Mouse (Mus musculus): ENCODE data around the gene Bdnf. TPM values are rescaled to one million over a fixed set of nuclear protein-coding genes. Genes with fewer than 3 reads are reported as not detected.

Bdnf gene
- polyA plus RNA-seq, 1 experiment: 1.4 TPM

- no peak for DNase-seq
Observed at GRCm38 (mm10) chr2:109743208-109743960, 68.9 kb downstream of the Bdnf start.

GRCm38 (mm10) chr2:109746223-109746622 lies 71.7 kb downstream of the Bdnf start:
- Histone ChIP-seq H3K36me3 (ENCODE audit: control insufficient read depth, insufficient read depth, low read length) (no peaks in the 10 kb centered on the region), H3K27ac (ENCODE audit: insufficient read depth, low read depth, low read length) (no peak overlapping the region), H3K4me3 (ENCODE audit: insufficient read depth, low read depth, low read length) (no peak overlapping the region), H3K4me1 (ENCODE audit: control insufficient read depth, insufficient read depth, low read length) (no peaks in the 10 kb centered on the region), H3K27me3 (replicated peaks; ENCODE audit: control insufficient read depth, insufficient read depth, low read length) (no peaks in the 10 kb centered on the region)
- DNase-seq: no peak
- WGBS: 17% methylated on average over 1 of the region's 1 CpGs
- TF ChIP-seq POLR2A (IDR thresholded peaks at IDR 0.05; ENCODE audit: low read depth, low read length) (no peak), CTCF (conservative IDR thresholded peaks at IDR 0.05; ENCODE audit: insufficient read depth, insufficient read length, low read depth, low read length) (no peak)

More at GRCm38 (mm10) chr2:109743208-109743960, 68.9 kb downstream of the Bdnf start:
- H3K27me3 ChIP-seq (replicated peaks; ENCODE audit: control insufficient read depth, insufficient read depth, low read length): no peaks in the 10 kb centered on the region
- no peak overlapping the region for H3K4me3 ChIP-seq (ENCODE audit: insufficient read depth, low read depth, low read length)
- no peaks in the 10 kb centered on the region for H3K4me1 ChIP-seq (ENCODE audit: control insufficient read depth, insufficient read depth, low read length)
- WGBS: 64% methylated on average over 3 of the region's 3 CpGs
- no peak overlapping the region for H3K27ac ChIP-seq (ENCODE audit: insufficient read depth, low read depth, low read length)
- H3K36me3 ChIP-seq (ENCODE audit: control insufficient read depth, insufficient read depth, low read length): no peaks in the 10 kb centered on the region
- TF ChIP-seq CTCF (conservative IDR thresholded peaks at IDR 0.05; ENCODE audit: insufficient read depth, insufficient read length, low read depth, low read length): no peak
- no peak for TF ChIP-seq POLR2A (IDR thresholded peaks at IDR 0.05; ENCODE audit: low read depth, low read length)

GRCm38 (mm10) chr2:109748412-109748811 lies 73.9 kb downstream of the Bdnf start:
- no peaks in the 10 kb centered on the region for H3K27me3 ChIP-seq (replicated peaks; ENCODE audit: control insufficient read depth, insufficient read depth, low read length)
- no peak overlapping the region for H3K27ac ChIP-seq (ENCODE audit: insufficient read depth, low read depth, low read length)
- TF ChIP-seq POLR2A (IDR thresholded peaks at IDR 0.05; ENCODE audit: low read depth, low read length): no peak
- no peak for TF ChIP-seq CTCF (conservative IDR thresholded peaks at IDR 0.05; ENCODE audit: insufficient read depth, insufficient read length, low read depth, low read length)
- no peak for DNase-seq
- H3K4me1 ChIP-seq (ENCODE audit: control insufficient read depth, insufficient read depth, low read length): no peaks in the 10 kb centered on the region
- H3K4me3 ChIP-seq (ENCODE audit: insufficient read depth, low read depth, low read length): no peak overlapping the region
- H3K36me3 ChIP-seq (ENCODE audit: control insufficient read depth, insufficient read depth, low read length): no peaks in the 10 kb centered on the region

GRCm38 (mm10) chr2:109748815-109749214 lies 74.3 kb downstream of the Bdnf start:
- Histone ChIP-seq H3K4me1 (ENCODE audit: control insufficient read depth, insufficient read depth, low read length) (no peaks in the 10 kb centered on the region), H3K27me3 (replicated peaks; ENCODE audit: control insufficient read depth, insufficient read depth, low read length) (no peaks in the 10 kb centered on the region), H3K27ac (ENCODE audit: insufficient read depth, low read depth, low read length) (no peak overlapping the region), H3K4me3 (ENCODE audit: insufficient read depth, low read depth, low read length) (no peak overlapping the region), H3K36me3 (ENCODE audit: control insufficient read depth, insufficient read depth, low read length) (no peaks in the 10 kb centered on the region)
- no peak for DNase-seq
- 80% methylated on average over 4 of the region's 4 CpGs for WGBS
- TF ChIP-seq POLR2A (IDR thresholded peaks at IDR 0.05; ENCODE audit: low read depth, low read length): no peak
- TF ChIP-seq CTCF (conservative IDR thresholded peaks at IDR 0.05; ENCODE audit: insufficient read depth, insufficient read length, low read depth, low read length): no peak

GRCm38 (mm10) chr2:109749964-109750363 lies 75.5 kb downstream of the Bdnf start:
- H3K4me1 ChIP-seq (ENCODE audit: control insufficient read depth, insufficient read depth, low read length): no peaks in the 10 kb centered on the region
- no peak for DNase-seq
- H3K27me3 ChIP-seq (replicated peaks; ENCODE audit: control insufficient read depth, insufficient read depth, low read length): no peaks in the 10 kb centered on the region
- no peak overlapping the region for H3K27ac ChIP-seq (ENCODE audit: insufficient read depth, low read depth, low read length)
- TF ChIP-seq POLR2A (IDR thresholded peaks at IDR 0.05; ENCODE audit: low read depth, low read length): no peak
- no peak for TF ChIP-seq CTCF (conservative IDR thresholded peaks at IDR 0.05; ENCODE audit: insufficient read depth, insufficient read length, low read depth, low read length)
- H3K36me3 ChIP-seq (ENCODE audit: control insufficient read depth, insufficient read depth, low read length): no peaks in the 10 kb centered on the region
- H3K4me3 ChIP-seq (ENCODE audit: insufficient read depth, low read depth, low read length): no peak overlapping the region

- H3K27me3 ChIP-seq (replicated peaks; ENCODE audit: control insufficient read depth, insufficient read depth, low read length): no peaks in the 10 kb centered on the region
- no peak for TF ChIP-seq CTCF (conservative IDR thresholded peaks at IDR 0.05; ENCODE audit: insufficient read depth, insufficient read length, low read depth, low read length)
- TF ChIP-seq POLR2A (IDR thresholded peaks at IDR 0.05; ENCODE audit: low read depth, low read length): no peak
- no peak for DNase-seq
- H3K4me3 ChIP-seq (ENCODE audit: insufficient read depth, low read depth, low read length): no peak overlapping the region
- 82% methylated on average over 1 of the region's 1 CpGs for WGBS
- H3K27ac ChIP-seq (ENCODE audit: insufficient read depth, low read depth, low read length): no peak overlapping the region
- H3K36me3 ChIP-seq (ENCODE audit: control insufficient read depth, insufficient read depth, low read length): no peaks in the 10 kb centered on the region
- no peaks in the 10 kb centered on the region for H3K4me1 ChIP-seq (ENCODE audit: control insufficient read depth, insufficient read depth, low read length)
Observed at GRCm38 (mm10) chr2:109750484-109750883, 76.0 kb downstream of the Bdnf start.

GRCm38 (mm10) chr2:109756305-109756704 lies 81.8 kb downstream of the Bdnf start:
- no peaks in the 10 kb centered on the region for H3K4me1 ChIP-seq (ENCODE audit: control insufficient read depth, insufficient read depth, low read length)
- H3K27me3 ChIP-seq (replicated peaks; ENCODE audit: control insufficient read depth, insufficient read depth, low read length): no peaks in the 10 kb centered on the region
- DNase-seq: no peak
- TF ChIP-seq CTCF (conservative IDR thresholded peaks at IDR 0.05; ENCODE audit: insufficient read depth, insufficient read length, low read depth, low read length) (no peak), POLR2A (IDR thresholded peaks at IDR 0.05; ENCODE audit: low read depth, low read length) (no peak)
- no peaks in the 10 kb centered on the region for H3K36me3 ChIP-seq (ENCODE audit: control insufficient read depth, insufficient read depth, low read length)
- no peak overlapping the region for H3K27ac ChIP-seq (ENCODE audit: insufficient read depth, low read depth, low read length)
- no peak overlapping the region for H3K4me3 ChIP-seq (ENCODE audit: insufficient read depth, low read depth, low read length)
- WGBS: 82% methylated on average over 2 of the region's 2 CpGs

Measured in kidney, adult 2 months (tissue).